In the genomic region with DNA sequence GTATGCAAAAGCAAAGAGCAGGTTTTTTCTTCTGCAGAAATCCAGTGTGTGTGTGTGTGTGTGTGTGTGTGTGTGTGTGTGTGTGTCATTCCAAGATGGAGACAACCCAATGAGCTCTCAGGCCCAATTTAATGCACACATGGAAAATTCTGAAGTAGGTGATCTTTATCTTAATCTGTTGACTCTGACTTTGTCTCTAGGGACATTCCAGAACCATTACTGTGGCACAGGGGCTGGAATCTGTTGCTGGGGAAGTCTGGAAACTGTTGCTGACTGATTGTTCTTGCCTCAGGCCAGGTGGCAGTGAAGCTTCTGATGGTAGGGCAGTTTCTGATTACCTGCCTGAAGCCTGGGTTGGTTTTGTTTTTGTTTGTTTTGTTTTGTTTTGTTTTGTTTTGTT, we compare ENCODE assay signal across 8 mouse cellular contexts.
"Had no signal": no experiment of that assay in that cellular context is flagged by ENCODE, and none has a peak within 500 bp of the region (broad histone marks: within the 10 kb centered on the region; RNA-seq: fewer than 3 reads in every experiment).

No protein-coding gene starts in this region.

- DNase-seq: kidney, adult 9 months; kidney, postnatal 36 days; layer of hippocampus, adult 9-11 months; layer of hippocampus, postnatal 36 days; left cerebral cortex, postnatal 4 days; lung, adult 18-20 months; thymus, adult 18-20 months; thymus, postnatal 14 days had no signal
